Mouse (Mus musculus) neural tube, embryonic 14.5 days (tissue): ENCODE data around the gene 1700003F12Rik. TPM values are rescaled to one million over a fixed set of nuclear protein-coding genes. Genes with fewer than 3 reads are reported as not detected.

Experiments used
- ATAC-seq: fragments of 200-750 bp; cut with Nextera tagmentation; 2 replicates; pipeline ENCODE4 v1.8.0; 2017; ENCODE audit warnings: low read depth, mild to moderate bottlenecking, moderate TSS enrichment, moderate library complexity
- H3K27ac ChIP-seq: fragments of 300-500 bp; sonication (generic); 2 replicates; pipeline ENCODE4 v1.5.1; 2014; ENCODE audit warnings: low read depth, mild to moderate bottlenecking, control low read depth, low read length, moderate library complexity, mixed read lengths
- H3K27me3 ChIP-seq: fragments of 300-500 bp; sonication (generic); 2 replicates; pipeline ENCODE4 v1.6.1; 2014; ENCODE audit warnings: low read length; ENCODE audit not compliant: control insufficient read depth, insufficient read depth
- H3K36me3 ChIP-seq: fragments of 300-500 bp; sonication (generic); 2 replicates; pipeline ENCODE4 v1.6.1; 2014; ENCODE audit warnings: low read length, mixed read lengths; ENCODE audit not compliant: control insufficient read depth, insufficient read depth
- H3K4me1 ChIP-seq: fragments of 300-500 bp; sonication (generic); 2 replicates; pipeline ENCODE4 v1.6.1; 2014; ENCODE audit warnings: low read length; ENCODE audit not compliant: control insufficient read depth, insufficient read depth
- H3K4me2 ChIP-seq: fragments of 300-500 bp; sonication (generic); 2 replicates; pipeline ENCODE4 v1.6.1; 2014; ENCODE audit warnings: mild to moderate bottlenecking, low read depth, low read length, control low read depth
- H3K4me3 ChIP-seq: fragments of 300-500 bp; sonication (generic); 2 replicates; pipeline ENCODE4 v1.5.1; 2014; ENCODE audit warnings: low read depth, low read length, control low read depth, mixed read lengths
- H3K9ac ChIP-seq: fragments of 300-500 bp; sonication (generic); replicated peaks from 2 replicates; pipeline ENCODE4 v1.6.1; 2014; ENCODE audit warnings: low read depth, mild to moderate bottlenecking, control low read depth, low read length, mixed read lengths
- H3K9me3 ChIP-seq: fragments of 300-500 bp; sonication (generic); 2 replicates; pipeline ENCODE4 v1.6.1; 2016; ENCODE audit warnings: low read length; ENCODE audit not compliant: control insufficient read depth
- WGBS: fragments of 180-500 bp; shearing (Covaris S2); extraction: QIAGEN DNeasy Blood & Tissue Kit; methylation state at CpG from one replicate; pipeline ENCODE4 v1.1.7; 2014; 5-methylcytosine and 5-hydroxymethylcytosine counted together
- polyA plus RNA-seq: library from polyadenylated mRNA; unstranded; fragments of >200 nt; fragmentation: Nextera tagmentation; extraction: Ambion mirVana; gene quantifications from 2 replicates; pipeline ENCODE4 v1.2.1, GENCODE M21; 2014

Gene 1700003F12Rik
- polyA plus RNA-seq, 1 experiment from 2014 or later: 1.6 TPM

- no peak for ATAC-seq
- 96% methylated on average over 5 of the region's 5 CpGs for WGBS
- Histone ChIP-seq H3K9me3 (no peaks in the 10 kb centered on the region), H3K4me2 (no peak overlapping the region), H3K27ac (no peak overlapping the region), H3K4me1 (no peaks in the 10 kb centered on the region), H3K27me3 (no peaks in the 10 kb centered on the region), H3K4me3 (no peak overlapping the region), H3K36me3 (peaks cover 4% of the 10 kb centered on the region; the same call in 1 of the 2 replicates), H3K9ac (no peak overlapping the region)
Measured at GRCm38 (mm10) chr2:154517424-154517823, 29.5 kb upstream of the 1700003F12Rik start.

GRCm38 (mm10) chr2:154521449-154521848 is 25.4 kb upstream of the 1700003F12Rik start:
- H3K36me3 ChIP-seq: peaks cover 13% of the 10 kb centered on the region

GRCm38 (mm10) chr2:154522334-154522733 is 24.6 kb upstream of the 1700003F12Rik start:
- no peak for ATAC-seq
- no peak overlapping the region for H3K4me2 ChIP-seq
- peaks cover 13% of the 10 kb centered on the region for H3K36me3 ChIP-seq
- WGBS: 97% methylated on average over 5 of the region's 5 CpGs
- no peaks in the 10 kb centered on the region for H3K4me1 ChIP-seq
- no peak overlapping the region for H3K27ac ChIP-seq
- H3K4me3 ChIP-seq: no peak overlapping the region
- H3K9ac ChIP-seq: no peak overlapping the region
- no peaks in the 10 kb centered on the region for H3K9me3 ChIP-seq
- H3K27me3 ChIP-seq: no peaks in the 10 kb centered on the region

More at GRCm38 (mm10) chr2:154521449-154521848, 25.4 kb upstream of the 1700003F12Rik start:
- H3K4me1 ChIP-seq: no peaks in the 10 kb centered on the region
- no peak overlapping the region for H3K4me2 ChIP-seq
- H3K27ac ChIP-seq: no peak overlapping the region
- no peaks in the 10 kb centered on the region for H3K9me3 ChIP-seq
- ATAC-seq: no peak
- no peaks in the 10 kb centered on the region for H3K27me3 ChIP-seq
- no peak overlapping the region for H3K4me3 ChIP-seq
- H3K9ac ChIP-seq: no peak overlapping the region

- Histone ChIP-seq H3K4me2 (no peak overlapping the region), H3K9me3 (no peaks in the 10 kb centered on the region), H3K4me1 (no peaks in the 10 kb centered on the region), H3K27me3 (no peaks in the 10 kb centered on the region), H3K9ac (no peak overlapping the region), H3K36me3 (peaks cover 14% of the 10 kb centered on the region), H3K27ac (no peak overlapping the region), H3K4me3 (no peak overlapping the region)
- 90% methylated on average over 2 of the region's 2 CpGs for WGBS
- no peak for ATAC-seq
Measured at GRCm38 (mm10) chr2:154525285-154525684, 21.6 kb upstream of the 1700003F12Rik start.

GRCm38 (mm10) chr2:154526531-154526930 is 20.4 kb upstream of the 1700003F12Rik start:
- Histone ChIP-seq H3K27me3 (no peaks in the 10 kb centered on the region), H3K4me3 (no peak overlapping the region), H3K4me1 (no peaks in the 10 kb centered on the region), H3K27ac (no peak overlapping the region), H3K9ac (no peak overlapping the region), H3K36me3 (peaks cover 20% of the 10 kb centered on the region), H3K4me2 (no peak overlapping the region), H3K9me3 (no peaks in the 10 kb centered on the region)
- WGBS: 88% methylated on average over 3 of the region's 3 CpGs
- no peak for ATAC-seq

- H3K27ac ChIP-seq: no peak overlapping the region
- no peaks in the 10 kb centered on the region for H3K27me3 ChIP-seq
- peaks cover 31% of the 10 kb centered on the region for H3K36me3 ChIP-seq
Measured at GRCm38 (mm10) chr2:154532888-154533287, 14.0 kb upstream of the 1700003F12Rik start.

GRCm38 (mm10) chr2:154534704-154535270 is 12.1 kb upstream of the 1700003F12Rik start:
- 94% methylated on average over 12 of the region's 12 CpGs for WGBS
- Histone ChIP-seq H3K27ac (no peak overlapping the region), H3K36me3 (peaks cover 26% of the 10 kb centered on the region), H3K9ac (no peak overlapping the region), H3K4me3 (no peak overlapping the region), H3K27me3 (no peaks in the 10 kb centered on the region), H3K9me3 (no peaks in the 10 kb centered on the region), H3K4me2 (no peak overlapping the region), H3K4me1 (peaks cover 7% of the 10 kb centered on the region; the same call in 1 of the 2 replicates)
- ATAC-seq: no peak

More at GRCm38 (mm10) chr2:154532888-154533287, 14.0 kb upstream of the 1700003F12Rik start:
- no peak overlapping the region for H3K4me2 ChIP-seq
- no peak for ATAC-seq
- no peak overlapping the region for H3K9ac ChIP-seq
- H3K4me3 ChIP-seq: no peak overlapping the region
- H3K9me3 ChIP-seq: no peaks in the 10 kb centered on the region
- WGBS: 48% methylated on average over 3 of the region's 3 CpGs
- H3K4me1 ChIP-seq: no peaks in the 10 kb centered on the region

GRCm38 (mm10) chr2:154538310-154538709 is 8.6 kb upstream of the 1700003F12Rik start:
- ATAC-seq: no peak
- Histone ChIP-seq H3K27ac (no peak overlapping the region), H3K36me3 (peaks cover 13% of the 10 kb centered on the region), H3K9me3 (no peaks in the 10 kb centered on the region), H3K9ac (no peak overlapping the region), H3K4me2 (no peak overlapping the region), H3K4me1 (peaks cover 7% of the 10 kb centered on the region; the same call in 1 of the 2 replicates), H3K4me3 (no peak overlapping the region), H3K27me3 (no peaks in the 10 kb centered on the region)
- 38% methylated on average over 2 of the region's 2 CpGs for WGBS

GRCm38 (mm10) chr2:154538710-154539109 is 8.2 kb upstream of the 1700003F12Rik start:
- Histone ChIP-seq H3K4me3 (no peak overlapping the region), H3K9ac (no peak overlapping the region), H3K9me3 (no peaks in the 10 kb centered on the region), H3K36me3 (peaks cover 13% of the 10 kb centered on the region), H3K4me1 (peaks cover 7% of the 10 kb centered on the region; the same call in 1 of the 2 replicates), H3K27ac (0 out of 2 replicates have a peak overlapping the region, but pooled peaks have one; percentile 16), H3K27me3 (no peaks in the 10 kb centered on the region), H3K4me2 (no peak overlapping the region)
- no peak for ATAC-seq
- 26% methylated on average over 3 of the region's 3 CpGs for WGBS
